Mouse (Mus musculus) midbrain, embryonic 13.5 days (tissue): Measurements from ENCODE around the gene Zic5. TPM values are rescaled to one million over a fixed set of nuclear protein-coding genes. Genes with fewer than 3 reads are reported as not detected.
"Not testable (repeated sequence)": the region's sequence is repeated elsewhere in the genome, so short reads cannot be mapped to it uniquely, and the experiment has no call there.

ENCODE experiments used
- ATAC-seq: fragments of 200-750 bp; cut with Nextera tagmentation; 2 replicates; pipeline ENCODE4 v1.8.0; 2017; ENCODE audit warnings: mild to moderate bottlenecking, moderate TSS enrichment, moderate library complexity
- H3K27ac ChIP-seq: fragments of 300-500 bp; sonication (generic); 2 replicates; pipeline ENCODE4 v1.5.1; 2015; ENCODE audit warnings: inconsistent platforms, mild to moderate bottlenecking, moderate library complexity
- H3K27me3 ChIP-seq: fragments of 300-500 bp; sonication (generic); 2 replicates; pipeline ENCODE4 v1.6.1; 2015; ENCODE audit warnings: mild to moderate bottlenecking, inconsistent platforms
- H3K36me3 ChIP-seq: fragments of 300-500 bp; sonication (generic); 2 replicates; pipeline ENCODE4 v1.6.1; 2015; ENCODE audit warnings: mild to moderate bottlenecking, inconsistent platforms
- H3K4me1 ChIP-seq: fragments of 300-500 bp; sonication (generic); replicated peaks from 2 replicates; pipeline ENCODE4 v1.6.1; 2015; ENCODE audit warnings: inconsistent platforms
- H3K4me2 ChIP-seq: fragments of 300-500 bp; sonication (generic); replicated peaks from 2 replicates; pipeline ENCODE4 v1.6.1; 2015; ENCODE audit warnings: moderate library complexity, mild to moderate bottlenecking, inconsistent platforms
- H3K4me3 ChIP-seq: fragments of 300-500 bp; sonication (generic); replicated peaks from 2 replicates; pipeline ENCODE4 v1.5.1; 2015; ENCODE audit warnings: mild to moderate bottlenecking, inconsistent platforms
- H3K9ac ChIP-seq: fragments of 300-500 bp; sonication (generic); replicated peaks from 2 replicates; pipeline ENCODE4 v1.6.1; 2015; ENCODE audit warnings: mild to moderate bottlenecking, inconsistent platforms
- H3K9me3 ChIP-seq: fragments of 300-500 bp; sonication (generic); 2 replicates; pipeline ENCODE4 v1.6.1; 2016; ENCODE audit warnings: mild to moderate bottlenecking, inconsistent platforms
- WGBS: fragments of 180-500 bp; shearing (Covaris S2); methylation state at CpG from one replicate; pipeline ENCODE4 v1.1.7; 2015; 5-methylcytosine and 5-hydroxymethylcytosine counted together
- polyA plus RNA-seq: library from polyadenylated mRNA; unstranded; fragments of >200 nt; fragmentation: Nextera tagmentation; extraction: Ambion mirVana; gene quantifications from 2 replicates; pipeline ENCODE4 v1.2.1, GENCODE M21; 2015

Zic5 gene
- polyA plus RNA-seq, 1 experiment from 2014 or later: 15.5 TPM

GRCm38 (mm10) chr14:122471449-122472085 lies 6.1 kb upstream of the Zic5 start:
- peak overlapping the region; percentile 11 for H3K4me3 ChIP-seq

GRCm38 (mm10) chr14:122468971-122469755 lies 3.7 kb upstream of the Zic5 start:
- Histone ChIP-seq H3K4me3 (peak overlapping the region; percentile 11), H3K27me3 (peaks cover 91% of the 10 kb centered on the region), H3K36me3 (no peaks in the 10 kb centered on the region), H3K27ac (peak overlapping the region; percentile 33), H3K4me2 (peak overlapping the region; percentile 41), H3K4me1 (peaks cover 33% of the 10 kb centered on the region), H3K9me3 (no peaks in the 10 kb centered on the region), H3K9ac (peak overlapping the region; percentile 21; the same call in 1 of the 2 replicates)
- no peak for ATAC-seq
- 4% methylated on average over 28 of the region's 28 CpGs for WGBS

More at GRCm38 (mm10) chr14:122471449-122472085, 6.1 kb upstream of the Zic5 start:
- WGBS: 7% methylated on average over 31 of the region's 31 CpGs
- Histone ChIP-seq H3K4me2 (peak overlapping the region; percentile 61), H3K27ac (peak overlapping the region; percentile 73), H3K9ac (peak overlapping the region; percentile 39; the same call in 1 of the 2 replicates), H3K9me3 (no peaks in the 10 kb centered on the region), H3K4me1 (peaks cover 34% of the 10 kb centered on the region), H3K27me3 (peaks cover 84% of the 10 kb centered on the region), H3K36me3 (no peaks in the 10 kb centered on the region)
- no peak for ATAC-seq

- Histone ChIP-seq H3K27ac (peak overlapping the region; percentile 69), H3K4me2 (peak overlapping the region; percentile 41), H3K36me3 (no peaks in the 10 kb centered on the region), H3K9ac (peak overlapping the region; percentile 52; the same call in 1 of the 2 replicates), H3K4me1 (peaks cover 33% of the 10 kb centered on the region), H3K27me3 (peaks cover 91% of the 10 kb centered on the region), H3K4me3 (peak overlapping the region; percentile 11), H3K9me3 (no peaks in the 10 kb centered on the region)
- 9% methylated on average over 23 of the region's 23 CpGs for WGBS
- no peak for ATAC-seq
Observed at GRCm38 (mm10) chr14:122467926-122468841, 2.7 kb upstream of the Zic5 start.

GRCm38 (mm10) chr14:122466756-122467362 lies 1.4 kb upstream of the Zic5 start:
- Histone ChIP-seq H3K9ac (no peak overlapping the region), H3K27me3 (peaks cover 95% of the 10 kb centered on the region), H3K4me2 (peak overlapping the region; percentile 12; the same call in 1 of the 2 replicates), H3K27ac (no peak overlapping the region), H3K4me1 (peaks cover 37% of the 10 kb centered on the region), H3K9me3 (no peaks in the 10 kb centered on the region), H3K4me3 (no peak overlapping the region), H3K36me3 (no peaks in the 10 kb centered on the region)
- 33% methylated on average over 7 of the region's 7 CpGs for WGBS
- no peak for ATAC-seq

GRCm38 (mm10) chr14:122465931-122466490 lies 534 bp upstream of the Zic5 start:
- no peaks in the 10 kb centered on the region for H3K9me3 ChIP-seq
- peak overlapping the region; percentile 70 for H3K4me2 ChIP-seq
- peaks cover 94% of the 10 kb centered on the region for H3K27me3 ChIP-seq
- peak overlapping the region; percentile 80; the same call in 1 of the 2 replicates for H3K9ac ChIP-seq
- peak overlapping the region; percentile 65 for H3K4me3 ChIP-seq
- 24% methylated on average over 13 of the region's 13 CpGs for WGBS
- peaks cover 37% of the 10 kb centered on the region for H3K4me1 ChIP-seq
- ATAC-seq: no peak
- peak overlapping the region; percentile 95 for H3K27ac ChIP-seq
- no peaks in the 10 kb centered on the region for H3K36me3 ChIP-seq

GRCm38 (mm10) chr14:122464351-122464762 lies 1.1 kb downstream of the Zic5 start:
- Histone ChIP-seq H3K4me1 (peaks cover 37% of the 10 kb centered on the region), H3K27me3 (peaks cover 89% of the 10 kb centered on the region), H3K9ac (peak overlapping the region; percentile 80), H3K27ac (peak overlapping the region; percentile 95), H3K4me2 (peak overlapping the region; percentile 70), H3K9me3 (no peaks in the 10 kb centered on the region), H3K4me3 (peak overlapping the region; percentile 65), H3K36me3 (no peaks in the 10 kb centered on the region)
- ATAC-seq: peak; percentile 12
- WGBS: 0% methylated on average over 29 of the region's 62 CpGs

- 2% methylated on average over 58 of the region's 58 CpGs for WGBS
Observed at GRCm38 (mm10) chr14:122463734-122464341, 1.6 kb downstream of the Zic5 start.

GRCm38 (mm10) chr14:122463080-122463691 lies 2.3 kb downstream of the Zic5 start:
- H3K4me1 ChIP-seq: peaks cover 32% of the 10 kb centered on the region
- H3K36me3 ChIP-seq: no peaks in the 10 kb centered on the region
- H3K27ac ChIP-seq: peak overlapping the region; percentile 95
- H3K4me2 ChIP-seq: peak overlapping the region; percentile 70
- ATAC-seq: no peak
- peak overlapping the region; percentile 65 for H3K4me3 ChIP-seq
- peaks cover 83% of the 10 kb centered on the region for H3K27me3 ChIP-seq
- H3K9me3 ChIP-seq: no peaks in the 10 kb centered on the region
- peak overlapping the region; percentile 80 for H3K9ac ChIP-seq
- WGBS: under 1% methylated on average over 34 of the region's 40 CpGs

More at GRCm38 (mm10) chr14:122463734-122464341, 1.6 kb downstream of the Zic5 start:
- H3K9me3 ChIP-seq, H3K36me3 ChIP-seq: not testable (repeated sequence)
- H3K9ac ChIP-seq: peak overlapping the region; percentile 80
- H3K27me3 ChIP-seq: peaks cover 84% of the 10 kb centered on the region
- peak; percentile 34 for ATAC-seq
- H3K4me1 ChIP-seq: peaks cover 37% of the 10 kb centered on the region
- peak overlapping the region; percentile 65 for H3K4me3 ChIP-seq
- peak overlapping the region; percentile 70 for H3K4me2 ChIP-seq
- H3K27ac ChIP-seq: peak overlapping the region; percentile 95

GRCm38 (mm10) chr14:122462689-122463079 lies 2.8 kb downstream of the Zic5 start:
- 5% methylated on average over 17 of the region's 17 CpGs for WGBS
- ATAC-seq: no peak
- peaks cover 32% of the 10 kb centered on the region for H3K4me1 ChIP-seq
- H3K4me2 ChIP-seq: peak overlapping the region; percentile 70
- H3K27me3 ChIP-seq: peaks cover 80% of the 10 kb centered on the region
- no peaks in the 10 kb centered on the region for H3K36me3 ChIP-seq
- H3K9ac ChIP-seq: peak overlapping the region; percentile 80
- no peaks in the 10 kb centered on the region for H3K9me3 ChIP-seq
- H3K4me3 ChIP-seq: peak overlapping the region; percentile 65
- peak overlapping the region; percentile 95 for H3K27ac ChIP-seq

- 10% methylated on average over 9 of the region's 9 CpGs for WGBS
- H3K27ac ChIP-seq: peak overlapping the region; percentile 95
- no peak for ATAC-seq
- H3K9ac ChIP-seq: peak overlapping the region; percentile 80
- peaks cover 74% of the 10 kb centered on the region for H3K27me3 ChIP-seq
- H3K4me3 ChIP-seq: peak overlapping the region; percentile 65
- no peaks in the 10 kb centered on the region for H3K36me3 ChIP-seq
- H3K9me3 ChIP-seq: no peaks in the 10 kb centered on the region
- H3K4me1 ChIP-seq: peaks cover 32% of the 10 kb centered on the region
- H3K4me2 ChIP-seq: peak overlapping the region; percentile 70
Observed at GRCm38 (mm10) chr14:122461966-122462365, 3.5 kb downstream of the Zic5 start.
